Mouse (Mus musculus): ENCODE data around the gene Tmem14a. TPM values are rescaled to one million over a fixed set of nuclear protein-coding genes. Genes with fewer than 3 reads are reported as not detected.
"Not testable (repeated sequence)": the region's sequence is repeated elsewhere in the genome, so short reads cannot be mapped to it uniquely, and the experiment has no call there.

The Tmem14a gene
- total RNA-seq (2021): 1 to 10 TPM; 5.0 to 6.7 TPM
- long read RNA-seq, experiment 1, transcript Tmem14a-202 (5 exons, 1,168 nt): major isoform, 9 of 10 reads
- long read RNA-seq, experiment 1, partial matches to known transcripts: 0 of 10 reads
- long read RNA-seq, experiment 1, other reads (novel, unspliced or antisense): 1 of 10 reads
- long read RNA-seq, experiment 2, partial matches to known transcripts: 0 of 7 reads
- long read RNA-seq, experiment 2, other reads (novel, unspliced or antisense): 3 of 7 reads

DNA sequence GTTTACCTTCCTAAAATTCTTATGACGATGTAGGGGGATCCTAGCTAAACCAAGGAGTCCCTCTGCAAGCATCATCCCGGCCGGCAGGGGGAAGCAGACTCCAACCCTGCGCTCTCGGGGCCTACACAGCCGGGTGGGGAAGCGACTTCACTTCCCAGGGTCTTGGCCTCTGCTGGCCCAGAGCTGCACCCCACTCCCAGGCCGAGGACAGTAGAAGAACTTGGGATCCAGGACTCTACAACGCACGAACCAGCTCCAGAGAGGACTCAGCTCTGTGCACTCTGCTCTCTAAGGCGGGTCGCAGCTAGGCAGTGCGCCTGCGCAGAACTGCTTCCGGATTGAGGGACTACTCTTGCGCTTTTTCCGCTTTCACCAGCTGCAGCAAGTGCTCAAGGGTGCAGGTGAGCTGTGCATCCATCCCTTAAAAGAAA is at the start of gene Tmem14a:
Gene Tmem14a, plus strand, starts transcription at position 87 of the 431 bp plus-strand sequence.
- DNase-seq: peak; percentile 92 to 94

DNA sequence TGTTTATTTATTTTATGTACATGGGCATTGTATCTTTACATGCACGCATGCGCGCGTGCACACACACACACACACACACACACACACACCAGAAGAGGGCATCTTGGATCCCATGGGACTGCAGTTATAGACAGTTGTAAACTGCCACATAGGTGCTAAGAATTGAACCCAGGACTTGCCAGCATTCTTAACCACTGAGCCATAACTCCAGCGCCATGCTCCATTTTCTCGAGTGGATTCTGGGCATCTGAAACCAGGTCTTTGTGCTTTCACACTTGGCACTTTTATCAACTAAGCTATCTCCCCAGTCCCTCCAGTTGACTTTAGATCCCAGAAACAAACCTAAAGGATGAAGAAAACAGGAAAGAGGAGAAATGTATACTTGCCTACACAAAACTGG is 33.2 kb upstream of the Tmem14a start:
- no peak for DNase-seq

DNA sequence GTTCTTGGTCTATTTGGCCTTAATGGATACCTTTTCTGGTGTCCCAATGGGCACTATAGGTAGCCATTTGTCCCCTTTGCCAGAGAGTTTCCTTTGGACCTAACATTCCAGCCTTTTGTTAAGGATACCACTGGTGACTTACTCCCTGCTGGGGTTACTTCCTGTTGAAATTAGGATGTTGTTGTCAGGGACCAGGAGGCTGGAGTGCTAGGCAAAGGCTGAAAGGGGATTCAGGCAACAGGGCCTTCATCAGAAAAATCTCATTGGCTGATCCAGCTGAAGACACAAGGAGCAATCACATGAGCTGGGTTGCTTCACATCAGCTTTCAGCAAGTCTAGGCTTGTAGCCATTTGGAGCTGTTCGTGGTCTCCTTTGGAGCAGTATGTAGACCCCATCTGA is 12.1 kb upstream of the Tmem14a start:
- DNase-seq: no peak

DNA sequence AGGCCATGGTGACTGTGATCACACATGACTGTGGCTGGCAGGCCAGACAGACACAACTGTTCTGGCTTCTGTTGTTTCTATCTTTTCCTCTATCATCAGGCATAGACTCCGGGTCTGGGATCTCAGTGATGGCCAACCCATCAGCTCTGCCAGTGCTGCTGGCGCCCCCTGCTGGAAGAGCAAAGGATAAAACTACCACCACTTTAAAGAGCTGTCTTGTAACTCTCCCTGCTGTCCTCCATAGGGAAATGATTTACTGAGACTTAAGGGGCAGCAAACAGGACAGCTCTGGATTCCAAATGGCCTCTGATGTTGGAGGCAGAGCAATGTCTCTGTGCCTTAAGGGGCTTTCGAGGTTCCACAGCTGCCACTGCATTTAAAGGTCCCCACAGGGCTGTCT is 4.8 kb upstream of the Tmem14a start:
- DNase-seq: not testable (repeated sequence)

DNA sequence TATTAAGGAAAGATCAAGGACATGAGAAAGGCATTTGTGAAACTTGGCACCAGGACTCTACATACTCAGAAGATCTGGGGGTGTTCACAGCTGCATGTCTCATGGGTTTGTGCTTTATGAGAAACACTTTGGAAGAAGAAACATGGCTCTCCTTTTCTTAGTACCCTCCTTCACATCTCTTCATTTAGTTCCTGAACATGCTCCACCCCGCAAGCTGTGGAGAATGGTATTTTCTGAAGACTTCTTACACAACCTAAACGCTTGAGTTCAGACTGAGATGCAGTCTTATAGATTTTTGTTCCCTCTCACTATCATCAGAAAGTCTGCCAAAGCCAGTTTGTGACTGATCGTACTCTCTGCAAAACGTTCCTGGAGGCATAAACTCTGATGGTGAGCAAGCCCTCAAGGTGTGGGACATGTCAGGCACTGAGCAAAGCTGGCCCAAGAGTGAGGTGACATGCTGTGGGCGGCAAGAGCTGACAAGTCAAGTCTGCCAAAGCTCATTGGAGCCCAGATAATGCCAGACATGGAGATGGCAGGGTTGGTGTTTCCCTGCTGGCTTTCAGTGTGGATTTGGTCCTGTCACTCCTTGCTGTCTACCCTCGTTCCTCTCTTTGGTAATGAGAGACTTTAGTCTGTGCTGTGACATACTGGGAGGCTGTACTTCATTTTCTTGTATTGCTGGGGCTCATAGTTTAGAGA is 4.2 kb upstream of the Tmem14a start:
- not testable (repeated sequence) for DNase-seq

DNA sequence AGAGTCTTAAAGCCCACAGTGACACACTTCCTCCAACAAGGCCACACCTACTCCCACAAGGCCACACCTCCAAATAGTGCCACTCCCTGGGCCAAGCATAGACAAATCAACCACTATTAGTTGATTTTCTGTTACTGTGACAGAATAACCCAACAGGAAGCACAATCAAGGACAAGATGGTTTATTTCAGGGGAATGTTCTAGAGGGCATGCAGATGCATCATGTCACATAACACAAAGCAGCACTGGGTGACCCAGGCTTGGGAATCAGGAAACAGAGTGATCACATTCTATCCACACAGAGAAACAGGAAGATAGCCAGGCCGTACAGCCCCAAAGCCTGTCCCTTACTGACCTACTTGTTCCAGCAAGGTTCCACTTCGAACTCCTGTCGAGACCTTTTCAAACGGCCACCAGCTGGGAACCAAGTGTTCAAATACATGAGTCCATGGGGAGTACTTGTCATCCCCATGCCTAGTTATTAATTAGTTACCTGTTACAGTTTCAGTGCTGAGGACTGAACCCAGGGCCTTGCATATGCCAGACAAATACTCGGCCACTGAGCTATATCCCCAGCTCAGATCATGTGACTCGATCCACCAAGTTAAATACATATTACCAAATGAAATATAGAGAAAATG is 9.5 kb downstream of the Tmem14a start:
- DNase-seq: no peak

DNA sequence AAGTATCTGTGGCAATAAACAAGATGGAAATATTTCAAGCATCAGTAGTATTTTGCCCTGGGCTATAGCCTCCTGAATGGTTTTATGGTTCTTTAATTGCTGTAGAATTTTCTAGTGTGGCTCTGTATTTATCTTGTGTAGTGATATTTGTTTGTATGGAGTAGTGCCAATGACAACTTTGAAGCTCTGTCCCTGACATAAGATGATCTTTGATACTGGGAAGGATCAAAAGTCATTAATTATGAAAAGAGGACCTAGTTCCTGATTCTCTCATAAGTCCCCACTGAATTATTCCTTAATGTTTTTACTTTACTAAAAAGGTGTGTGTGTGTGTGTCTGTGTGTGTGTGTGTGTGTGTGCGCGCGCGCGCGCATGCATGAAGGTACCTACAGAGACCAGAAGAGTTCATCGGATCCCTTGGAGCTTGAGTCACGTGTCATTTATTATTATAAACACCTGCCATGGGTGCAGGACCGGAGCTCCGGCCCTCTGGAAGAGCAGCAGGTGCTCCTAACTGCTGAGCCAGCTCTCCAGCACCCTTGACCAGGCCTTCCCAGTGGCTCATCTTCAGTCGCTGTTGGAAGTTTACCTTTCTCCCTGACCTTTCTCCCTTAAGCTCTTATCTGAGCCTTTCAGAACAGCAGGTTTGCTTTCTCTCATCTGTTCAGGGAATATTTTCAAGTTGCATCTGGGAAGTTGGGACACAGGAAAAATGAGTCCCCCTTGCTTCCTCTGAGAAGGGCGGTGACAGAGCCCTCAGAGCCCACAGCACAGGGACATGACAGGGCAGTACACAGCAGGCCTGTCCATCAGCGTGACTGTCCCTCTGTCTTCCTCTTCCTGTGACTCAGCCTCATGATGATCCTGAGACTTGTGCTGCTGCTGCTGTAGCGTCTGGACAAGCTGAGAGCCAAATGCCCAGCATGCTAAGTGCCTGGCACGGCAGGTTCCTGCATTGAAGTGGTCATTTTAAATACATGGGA is 10.7 kb downstream of the Tmem14a start:
- not testable (repeated sequence) for DNase-seq

DNA sequence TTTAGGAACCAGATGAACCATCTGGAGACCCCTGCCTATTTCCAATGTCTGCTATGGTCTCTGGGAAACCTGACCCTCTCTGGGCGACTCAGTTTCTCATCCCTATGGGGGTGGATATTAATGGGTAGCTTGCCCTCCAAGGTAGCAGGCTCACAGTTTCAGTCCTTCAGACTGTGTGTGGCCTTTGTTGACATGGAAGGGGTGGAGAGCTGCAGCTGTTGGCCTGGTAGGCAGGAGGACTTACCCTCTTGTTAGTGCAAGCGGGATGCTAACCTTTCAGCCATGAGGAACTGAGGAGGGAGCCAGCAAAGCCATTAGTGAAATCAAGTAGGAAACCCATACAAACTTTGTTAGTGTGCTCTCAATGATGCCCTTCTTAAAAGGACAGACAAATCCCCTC is 12.0 kb downstream of the Tmem14a start:
- no peak for DNase-seq

DNA sequence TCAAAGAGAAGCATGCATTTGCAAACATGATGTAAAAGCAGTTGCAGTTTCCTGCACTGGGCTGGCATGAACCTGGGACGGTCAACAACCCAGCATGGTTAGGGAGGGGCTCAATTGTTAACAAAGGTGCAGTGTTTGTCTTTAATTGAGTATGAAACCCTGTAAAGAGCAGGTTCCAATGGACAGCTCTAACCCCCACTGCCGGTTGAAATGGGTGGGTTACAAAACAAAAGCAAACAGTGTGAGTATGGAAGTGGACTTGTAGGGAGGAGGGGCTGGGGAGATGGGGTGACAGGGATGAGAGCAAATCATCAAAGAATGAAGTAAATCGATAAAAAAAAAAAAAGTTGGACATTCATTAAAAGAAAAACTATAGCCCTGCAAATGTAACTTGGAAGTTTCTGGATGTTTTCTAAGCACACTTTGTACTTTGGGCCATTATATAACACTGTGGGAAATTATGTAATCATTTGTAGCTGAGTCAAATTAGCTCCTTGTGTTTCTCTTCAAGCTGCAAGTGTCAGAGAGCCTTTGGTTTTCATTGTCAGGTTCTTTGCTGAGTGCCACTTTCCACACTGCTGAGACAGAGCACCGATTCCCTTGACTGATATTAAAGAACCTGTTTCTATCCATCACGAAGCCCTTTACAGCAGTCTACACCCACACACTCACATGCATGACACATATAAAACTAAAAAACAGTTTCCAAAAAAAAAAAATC is 13.5 kb downstream of the Tmem14a start:
- DNase-seq: peak in 1 of 2 experiments; percentile 18

DNA sequence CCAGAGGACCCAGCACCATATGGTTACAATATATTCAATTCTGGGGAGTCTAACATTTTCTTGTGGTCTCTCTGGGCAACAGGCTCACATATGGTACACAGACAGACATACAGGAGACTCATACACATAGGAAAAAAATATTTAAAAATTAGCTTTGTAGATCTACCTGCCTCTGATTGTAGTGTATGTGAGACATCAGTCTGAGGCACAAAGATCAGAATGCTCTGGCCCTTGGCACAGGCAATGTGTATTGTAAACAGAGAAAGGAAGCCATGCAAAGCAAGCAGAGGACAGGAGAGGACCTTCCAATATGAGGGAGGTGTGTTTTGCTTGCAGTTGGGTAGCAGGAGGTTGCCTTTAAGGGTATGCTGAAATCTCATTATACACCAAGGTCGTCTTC is 14.1 kb downstream of the Tmem14a start:
- no peak for DNase-seq

DNA sequence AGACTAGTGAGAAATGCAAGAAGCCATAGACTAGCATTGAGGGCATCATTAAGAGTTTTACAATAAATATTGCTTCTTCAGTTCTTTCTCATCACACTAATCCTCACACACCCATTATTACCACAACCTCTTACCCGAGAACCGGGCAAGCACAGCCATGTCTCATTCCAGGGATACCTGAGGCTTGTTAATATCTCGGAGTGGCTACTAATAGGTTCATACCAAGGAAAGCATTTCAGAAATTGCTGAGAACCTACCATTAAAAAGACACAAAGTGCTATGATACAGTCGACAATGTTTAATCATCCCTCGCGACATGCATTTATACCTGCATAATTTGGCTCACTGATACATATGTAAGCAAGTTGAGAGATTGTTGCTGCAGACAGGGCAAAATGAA is 17.0 kb downstream of the Tmem14a start:
- DNase-seq: no peak

DNA sequence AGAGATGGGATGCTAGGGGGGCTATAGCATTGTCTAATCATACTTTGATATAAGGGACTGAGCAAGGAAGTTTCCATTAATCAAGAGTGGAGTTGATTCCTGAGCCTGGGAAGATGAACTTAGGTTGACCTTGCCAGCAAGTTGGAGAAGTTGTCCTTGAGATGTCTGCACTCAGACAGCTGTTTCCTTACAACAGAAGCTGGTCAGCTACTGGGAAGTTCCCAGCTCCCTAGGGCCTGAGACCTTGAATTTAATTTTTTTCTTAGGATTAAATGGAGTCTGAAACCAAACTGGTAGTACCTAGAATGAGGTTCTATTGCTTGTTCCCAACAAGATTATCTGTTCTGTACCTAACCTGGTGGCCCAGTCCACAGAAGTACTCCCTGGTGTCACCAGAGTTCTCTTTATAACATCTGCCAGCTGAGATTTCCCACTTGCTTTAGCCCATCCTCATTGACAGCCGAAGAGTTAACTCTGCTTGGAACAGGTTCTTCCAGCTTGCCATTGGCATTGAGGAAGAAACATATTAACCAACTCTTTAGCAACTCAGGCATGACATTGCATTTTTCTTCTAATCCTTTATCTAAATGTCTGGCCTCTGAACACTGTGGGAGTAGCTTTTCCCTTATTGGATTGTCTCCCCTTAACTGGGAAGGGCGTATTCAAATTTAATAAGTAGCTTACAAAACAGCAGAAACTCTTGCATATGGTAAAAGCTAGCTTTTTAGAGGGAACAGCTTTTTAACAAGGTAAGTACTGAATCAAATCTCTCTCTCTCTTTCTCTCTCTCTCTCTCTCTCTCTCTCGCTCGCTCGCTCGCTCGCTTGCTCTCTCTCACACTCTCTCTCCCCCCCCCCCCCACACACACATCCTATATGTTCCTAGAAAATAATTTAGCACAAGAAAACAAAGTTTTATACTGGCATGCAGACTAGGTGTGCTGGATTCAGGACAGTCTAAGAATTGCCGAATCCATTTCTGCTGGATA is 21.8 kb downstream of the Tmem14a start, which contains the start of gene Gsta3:
Gene Gsta3, plus strand, starts transcription at position 679 of the 988 bp plus-strand sequence.
- no peak for DNase-seq

DNA sequence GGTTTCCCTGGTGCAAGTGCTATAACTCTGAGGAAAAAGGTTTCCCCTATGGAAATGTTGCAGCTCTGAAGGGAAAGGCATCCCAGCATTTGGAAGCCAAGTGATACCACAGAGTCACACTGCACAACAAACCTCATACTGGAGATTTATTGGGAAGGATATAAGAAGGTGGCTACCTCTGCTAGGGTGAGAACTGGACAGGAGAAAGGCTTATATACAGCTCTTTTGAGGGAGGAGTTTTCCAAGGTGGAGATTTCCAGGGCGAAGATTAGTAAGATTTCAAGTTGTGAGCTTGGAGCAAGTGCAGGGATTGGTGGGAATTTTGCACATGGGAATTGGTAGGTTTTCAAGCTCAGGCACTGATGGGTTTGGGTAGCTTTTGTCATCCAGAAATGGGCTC is 22.7 kb downstream of the Tmem14a start:
- DNase-seq: no peak

DNA sequence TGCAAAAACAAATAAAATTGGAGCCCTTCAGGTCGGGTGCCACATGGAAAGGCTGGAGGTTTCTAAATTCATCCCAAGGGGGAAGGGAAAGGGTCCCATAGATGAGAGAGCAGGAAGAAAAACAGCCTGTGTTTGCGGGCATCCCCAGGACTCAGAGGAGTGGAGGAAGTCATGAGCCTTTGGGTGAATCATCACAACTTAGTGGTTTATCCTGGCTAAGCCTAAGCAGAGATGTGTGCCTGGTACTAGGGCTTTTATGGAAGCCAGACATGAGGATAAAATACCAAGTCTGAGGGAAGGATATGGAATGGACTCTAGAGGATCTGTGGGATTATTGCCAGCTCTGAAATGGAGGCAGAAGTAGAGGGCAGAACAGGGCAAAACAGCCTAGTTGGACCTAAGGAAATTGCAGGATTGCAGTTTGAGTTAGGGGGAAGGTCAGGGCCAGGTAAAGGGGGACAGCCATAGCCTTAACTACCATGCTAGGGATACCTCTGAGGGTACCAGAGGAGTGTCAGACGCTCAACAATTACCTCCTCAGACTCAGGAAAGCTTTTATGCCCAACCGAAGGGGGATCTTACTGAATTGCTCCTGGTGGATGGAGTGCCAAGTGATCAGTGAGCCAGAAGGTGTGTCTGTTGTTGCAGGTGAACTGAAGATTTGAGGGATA is 26.1 kb downstream of the Tmem14a start:
- DNase-seq: no peak

DNA sequence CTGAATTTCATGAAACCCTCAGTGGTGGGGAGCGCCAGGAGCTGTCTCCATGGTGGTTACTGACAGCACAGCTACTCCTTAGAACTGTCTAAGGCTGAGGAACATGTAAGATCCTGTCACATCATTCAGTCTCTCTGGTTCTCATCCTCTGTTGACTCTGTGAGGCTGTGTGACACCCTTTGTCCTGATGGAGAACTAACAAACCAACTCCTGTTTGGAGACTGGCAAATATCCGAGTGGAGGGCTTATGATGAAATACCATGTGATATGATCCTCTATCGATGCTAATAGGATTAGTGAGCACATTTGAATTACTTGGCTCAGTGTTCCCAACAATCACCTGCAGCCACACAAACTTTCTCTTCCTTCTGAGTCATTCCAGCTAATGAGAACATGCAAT is 27.8 kb downstream of the Tmem14a start:
- no peak for DNase-seq

DNA sequence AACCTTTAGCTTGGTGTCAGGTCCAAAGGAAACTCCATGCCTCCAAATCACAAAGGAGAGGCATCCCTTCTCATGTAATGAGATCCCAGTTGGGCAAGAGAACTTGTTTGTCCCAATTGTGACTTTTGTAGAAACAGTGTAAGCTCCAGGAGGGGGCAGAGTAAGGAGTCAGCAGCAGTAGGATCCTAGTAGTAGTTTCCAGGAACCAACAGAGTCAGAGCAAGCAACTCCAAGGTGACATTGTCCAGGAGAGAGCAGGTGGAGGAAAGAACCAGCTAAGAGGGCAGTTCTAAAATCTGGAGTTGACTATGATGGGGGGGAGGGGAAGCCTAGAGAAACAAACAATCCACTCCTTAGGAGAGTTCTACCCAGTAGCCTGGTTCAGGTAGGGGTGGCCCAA is 29.5 kb downstream of the Tmem14a start:
- DNase-seq: no peak

DNA sequence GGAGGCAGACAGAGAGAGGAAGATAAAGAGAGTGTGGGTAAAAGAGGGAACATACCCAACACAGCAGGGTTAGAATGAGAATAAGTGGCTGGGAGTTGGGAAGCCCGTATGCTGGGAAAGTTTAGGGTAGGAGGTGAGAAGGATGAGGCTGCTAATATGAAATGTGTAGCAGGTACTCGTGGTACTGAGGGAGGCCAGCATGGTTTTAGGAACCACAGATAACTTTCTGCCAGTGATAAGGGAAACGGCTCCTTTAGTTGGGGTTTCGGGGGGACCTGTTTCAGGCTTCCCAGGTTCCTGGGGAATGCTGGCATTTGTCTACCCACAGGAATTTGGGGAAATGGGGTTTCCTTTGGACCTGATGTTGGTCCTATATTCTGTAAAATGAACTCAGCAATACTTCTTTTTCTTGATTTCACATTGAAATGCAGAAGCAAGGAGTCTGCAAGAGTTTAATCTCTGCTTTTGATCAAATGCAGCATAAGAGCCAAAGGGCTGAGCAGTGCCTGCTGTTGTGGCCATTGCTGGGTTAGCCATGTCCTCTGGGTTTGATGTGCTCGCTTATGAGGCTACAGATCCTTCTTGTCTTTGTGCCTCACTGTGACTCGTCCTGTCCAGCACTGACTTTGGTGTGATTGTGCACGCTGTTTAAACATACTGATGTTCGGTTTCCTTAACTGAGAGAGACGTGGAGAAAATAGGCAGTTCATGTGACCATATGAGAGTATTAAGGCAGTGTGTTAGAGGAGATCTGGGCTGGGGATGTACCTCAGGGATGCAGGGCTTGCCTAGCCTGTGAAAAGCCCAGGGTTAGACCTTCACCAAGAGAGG is 30.4 kb downstream of the Tmem14a start:
- no peak for DNase-seq

DNA sequence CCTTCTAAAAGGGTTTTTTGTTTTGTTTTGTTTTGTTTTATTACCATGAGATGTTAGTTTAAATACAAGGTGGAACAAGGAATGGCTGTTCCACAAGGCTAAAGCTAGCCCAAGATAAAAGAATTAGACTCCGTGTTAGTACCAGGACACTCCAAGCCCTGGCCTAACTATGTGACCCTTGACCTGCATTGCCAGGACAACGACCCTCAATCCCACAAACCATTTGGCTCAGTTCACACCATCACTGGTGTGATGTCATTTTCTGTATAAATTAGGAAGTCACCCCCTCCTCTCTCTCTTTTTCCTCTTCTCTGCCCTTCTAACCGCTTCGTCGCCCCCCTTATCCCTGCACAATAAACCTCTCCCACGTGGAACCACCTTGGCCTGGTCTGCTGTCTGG is 33.3 kb downstream of the Tmem14a start:
- DNase-seq: no peak

All from adrenal gland, postnatal 36 days (tissue).